Mouse (Mus musculus): Measurements from ENCODE around the gene Mpp6. TPM values are rescaled to one million over a fixed set of nuclear protein-coding genes. Genes with fewer than 3 reads are reported as not detected.

Gene Mpp6
- polyA plus RNA-seq (2015; fragmentation: Nextera tagmentation; extraction: Ambion mirVana) = 36.2 and 37.4 TPM in 2 replicates

DNA sequence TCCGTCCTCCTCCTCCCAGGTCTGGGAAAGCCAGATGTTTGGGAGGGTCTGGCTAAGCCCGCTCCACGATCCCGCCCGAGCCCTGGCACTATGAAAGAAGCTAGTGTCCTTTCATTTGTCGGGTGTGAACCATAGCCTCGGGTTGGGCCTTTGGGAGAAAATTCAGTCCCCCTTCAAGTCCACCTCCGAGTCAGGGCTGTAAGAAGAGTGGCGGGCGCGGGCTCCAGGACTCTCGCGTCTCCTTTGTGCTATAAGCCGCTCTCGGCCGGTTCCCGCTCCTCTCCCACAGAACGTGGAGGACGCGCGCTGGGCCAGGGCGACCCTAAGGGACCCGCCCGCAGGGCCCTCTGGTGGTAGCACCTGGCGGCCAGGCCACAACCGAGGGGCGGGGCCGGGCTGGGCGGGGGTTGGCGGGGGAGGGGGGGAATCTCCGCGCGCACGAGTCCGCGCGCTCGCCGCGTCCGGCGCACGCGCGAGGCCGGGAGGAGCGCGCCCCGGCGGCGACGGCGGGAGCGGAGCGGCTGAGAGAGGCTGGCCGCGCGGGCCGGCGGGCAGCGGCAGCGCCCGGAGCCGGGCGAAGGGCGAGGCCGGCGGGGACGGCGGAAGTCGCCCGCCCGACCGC is at the start of gene Mpp6:
TSS of gene Mpp6 (plus strand) at position 485 of the 622 bp plus-strand sequence.
- under 1% methylated on average over 65 of the region's 74 CpGs for WGBS (ENCODE audit: insufficient replicate concordance)
- Histone ChIP-seq H3K9me3 (replicated peaks; ENCODE audit: control insufficient read depth, low read length) (no peaks in the 10 kb centered on the region), H3K9ac (ENCODE audit: low read depth, low read length) (peak within 1 kb of the TSS; percentile 73), H3K4me3 (ENCODE audit: low read depth, low read length) (peak within 1 kb of the TSS; percentile 80), H3K27me3 (ENCODE audit: control insufficient read depth, insufficient read depth, low read depth, low read length) (peaks cover 21% of the 10 kb centered on the region), H3K4me2 (ENCODE audit: low read depth, low read length) (peak within 1 kb of the TSS; percentile 71), H3K36me3 (ENCODE audit: control insufficient read depth, insufficient read depth) (no peaks in the 10 kb centered on the region), H3K4me1 (ENCODE audit: control insufficient read depth, low read depth, low read length) (no peaks in the 10 kb centered on the region; the same call in none of the 2 replicates), H3K27ac (ENCODE audit: low read length) (peak within 1 kb of the TSS; percentile 82)
- peak; percentile 81 for ATAC-seq (ENCODE audit: low read depth)

DNA sequence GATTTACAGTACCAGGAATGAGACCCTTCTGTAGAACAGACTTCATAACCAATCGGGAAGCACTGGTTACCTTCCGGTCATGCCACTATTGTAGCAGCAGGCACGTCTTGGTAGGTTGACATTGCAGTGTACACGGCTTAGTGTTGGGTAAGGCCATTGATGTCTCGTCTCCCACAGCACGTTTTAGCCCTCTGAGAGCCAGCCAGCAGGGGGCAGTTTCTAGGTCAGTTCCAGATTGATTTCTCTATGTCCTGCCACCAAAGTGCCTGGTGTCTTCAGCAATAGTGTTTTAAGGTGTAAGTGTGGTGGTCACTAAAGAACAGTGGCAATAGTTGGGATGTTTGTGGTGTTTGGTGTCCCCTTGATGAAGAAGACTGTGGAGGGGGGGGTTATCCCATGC is 43.9 kb upstream of the Mpp6 start:
- H3K27ac ChIP-seq (ENCODE audit: low read length) = no peak overlapping the region
- H3K36me3 ChIP-seq (ENCODE audit: control insufficient read depth, insufficient read depth) = no peaks in the 10 kb centered on the region
- H3K9ac ChIP-seq (ENCODE audit: low read depth, low read length) = no peak overlapping the region
- no peak overlapping the region for H3K4me3 ChIP-seq (ENCODE audit: low read depth, low read length)
- ATAC-seq (ENCODE audit: low read depth) = no peak
- no peaks in the 10 kb centered on the region for H3K9me3 ChIP-seq (replicated peaks; ENCODE audit: control insufficient read depth, low read length)
- WGBS (ENCODE audit: insufficient replicate concordance) = 59% methylated on average over 6 of the region's 6 CpGs
- H3K4me2 ChIP-seq (ENCODE audit: low read depth, low read length) = no peak overlapping the region
- H3K27me3 ChIP-seq (ENCODE audit: control insufficient read depth, insufficient read depth, low read depth, low read length) = no peaks in the 10 kb centered on the region
- no peaks in the 10 kb centered on the region for H3K4me1 ChIP-seq (ENCODE audit: control insufficient read depth, low read depth, low read length)

DNA sequence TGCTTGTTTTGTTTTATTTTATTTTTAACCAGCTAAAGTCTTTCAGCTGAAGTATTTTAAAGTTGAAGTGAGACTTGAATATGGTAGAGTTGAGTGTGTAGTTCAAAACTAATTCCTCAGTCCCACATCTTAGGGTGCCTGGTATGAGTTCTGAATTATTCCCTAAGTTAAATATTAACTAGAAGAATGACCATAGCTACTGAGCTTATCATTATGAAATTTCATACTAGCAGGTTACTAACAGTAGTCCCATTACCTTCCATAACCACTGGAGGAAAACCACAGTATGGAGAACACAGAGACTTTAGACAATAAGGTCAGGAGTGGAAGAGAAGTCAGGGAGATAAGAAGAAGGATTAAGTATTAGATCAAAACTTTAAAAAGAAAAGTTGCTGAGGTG is 41.6 kb upstream of the Mpp6 start:
- Histone ChIP-seq H3K36me3 (ENCODE audit: control insufficient read depth, insufficient read depth) (no peaks in the 10 kb centered on the region), H3K27ac (ENCODE audit: low read length) (no peak overlapping the region), H3K4me2 (ENCODE audit: low read depth, low read length) (no peak overlapping the region), H3K27me3 (ENCODE audit: control insufficient read depth, insufficient read depth, low read depth, low read length) (no peaks in the 10 kb centered on the region), H3K4me1 (ENCODE audit: control insufficient read depth, low read depth, low read length) (no peaks in the 10 kb centered on the region), H3K9me3 (replicated peaks; ENCODE audit: control insufficient read depth, low read length) (no peaks in the 10 kb centered on the region), H3K9ac (ENCODE audit: low read depth, low read length) (no peak overlapping the region), H3K4me3 (ENCODE audit: low read depth, low read length) (no peak overlapping the region)
- no peak for ATAC-seq (ENCODE audit: low read depth)

DNA sequence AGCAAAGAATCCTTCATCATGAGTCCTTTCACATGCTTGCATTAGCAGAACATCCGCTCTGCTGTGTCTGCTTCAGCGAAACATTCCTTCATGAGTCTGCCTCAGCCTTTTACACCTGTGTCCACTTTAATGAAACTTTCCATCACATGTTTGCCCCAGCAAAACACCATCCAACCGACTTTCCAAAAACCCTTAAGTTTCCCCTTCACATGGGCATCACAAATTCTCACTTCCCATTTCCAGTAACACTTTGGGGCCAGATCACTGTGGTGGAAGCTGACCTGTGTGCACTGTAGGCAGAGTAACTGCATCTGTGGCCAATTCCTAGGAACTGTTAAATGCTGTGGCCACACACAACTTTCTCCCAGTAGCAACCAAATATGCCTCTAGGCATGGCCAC is 34.8 kb upstream of the Mpp6 start:
- H3K9me3 ChIP-seq (replicated peaks; ENCODE audit: control insufficient read depth, low read length) = no peaks in the 10 kb centered on the region
- no peak for ATAC-seq (ENCODE audit: low read depth)
- H3K36me3 ChIP-seq (ENCODE audit: control insufficient read depth, insufficient read depth) = no peaks in the 10 kb centered on the region
- H3K4me3 ChIP-seq (ENCODE audit: low read depth, low read length) = no peak overlapping the region
- H3K27ac ChIP-seq (ENCODE audit: low read length) = no peak overlapping the region
- H3K4me2 ChIP-seq (ENCODE audit: low read depth, low read length) = no peak overlapping the region
- H3K27me3 ChIP-seq (ENCODE audit: control insufficient read depth, insufficient read depth, low read depth, low read length) = no peaks in the 10 kb centered on the region
- 59% methylated on average over 3 of the region's 3 CpGs for WGBS (ENCODE audit: insufficient replicate concordance)
- no peaks in the 10 kb centered on the region for H3K4me1 ChIP-seq (ENCODE audit: control insufficient read depth, low read depth, low read length)
- no peak overlapping the region for H3K9ac ChIP-seq (ENCODE audit: low read depth, low read length)

DNA sequence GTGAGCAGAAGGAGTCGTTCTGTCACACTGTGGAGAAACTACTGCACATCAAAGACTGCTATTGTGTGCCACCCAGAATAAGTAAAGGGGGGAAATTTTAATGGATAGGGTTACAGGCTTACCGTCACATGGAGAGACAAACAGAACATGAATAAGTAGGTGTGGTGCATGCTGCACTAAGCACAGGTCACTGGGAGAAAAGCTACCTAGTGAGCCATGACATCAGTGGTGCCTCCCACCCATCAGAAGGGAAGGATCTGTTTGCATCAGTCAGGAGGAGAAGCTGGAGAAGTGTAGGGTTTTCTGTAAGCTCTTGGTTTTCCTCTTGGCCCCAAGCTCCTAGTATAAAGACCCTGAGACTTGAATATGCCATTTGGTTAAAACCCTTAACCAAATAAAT is 33.6 kb upstream of the Mpp6 start:
- Histone ChIP-seq H3K36me3 (ENCODE audit: control insufficient read depth, insufficient read depth) (no peaks in the 10 kb centered on the region), H3K9me3 (replicated peaks; ENCODE audit: control insufficient read depth, low read length) (no peaks in the 10 kb centered on the region), H3K27me3 (ENCODE audit: control insufficient read depth, insufficient read depth, low read depth, low read length) (no peaks in the 10 kb centered on the region), H3K27ac (ENCODE audit: low read length) (no peak overlapping the region), H3K4me3 (ENCODE audit: low read depth, low read length) (no peak overlapping the region), H3K9ac (ENCODE audit: low read depth, low read length) (no peak overlapping the region), H3K4me1 (ENCODE audit: control insufficient read depth, low read depth, low read length) (no peaks in the 10 kb centered on the region), H3K4me2 (ENCODE audit: low read depth, low read length) (no peak overlapping the region)
- WGBS (ENCODE audit: insufficient replicate concordance) = 66% methylated on average over 2 of the region's 2 CpGs
- no peak for ATAC-seq (ENCODE audit: low read depth)

DNA sequence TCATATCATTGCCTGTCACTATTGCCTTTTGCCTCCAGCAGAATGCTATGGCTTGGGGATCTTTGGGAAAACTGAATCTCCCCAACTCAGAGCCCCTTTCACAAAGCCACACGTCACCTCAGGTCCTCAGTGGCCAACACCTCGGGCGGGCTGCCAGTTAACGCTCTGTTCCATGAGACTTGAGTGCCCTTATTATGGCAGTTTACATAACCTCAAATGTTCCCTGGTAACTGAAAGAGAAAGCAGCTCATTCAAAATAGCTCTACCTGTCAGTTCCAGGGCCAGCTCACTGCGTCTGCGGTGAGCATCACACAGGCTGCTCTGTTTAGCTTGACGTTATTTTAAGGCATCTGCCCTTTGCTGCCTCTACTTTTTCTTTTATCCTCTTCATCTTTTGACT is 29.6 kb upstream of the Mpp6 start:
- H3K4me1 ChIP-seq (ENCODE audit: control insufficient read depth, low read depth, low read length) = no peaks in the 10 kb centered on the region
- no peak overlapping the region for H3K9ac ChIP-seq (ENCODE audit: low read depth, low read length)
- ATAC-seq (ENCODE audit: low read depth) = no peak
- no peaks in the 10 kb centered on the region for H3K27me3 ChIP-seq (ENCODE audit: control insufficient read depth, insufficient read depth, low read depth, low read length)
- H3K27ac ChIP-seq (ENCODE audit: low read length) = no peak overlapping the region
- no peak overlapping the region for H3K4me3 ChIP-seq (ENCODE audit: low read depth, low read length)
- H3K4me2 ChIP-seq (ENCODE audit: low read depth, low read length) = no peak overlapping the region
- H3K9me3 ChIP-seq (replicated peaks; ENCODE audit: control insufficient read depth, low read length) = no peaks in the 10 kb centered on the region
- H3K36me3 ChIP-seq (ENCODE audit: control insufficient read depth, insufficient read depth) = no peaks in the 10 kb centered on the region
- WGBS (ENCODE audit: insufficient replicate concordance) = 78% methylated on average over 7 of the region's 7 CpGs

DNA sequence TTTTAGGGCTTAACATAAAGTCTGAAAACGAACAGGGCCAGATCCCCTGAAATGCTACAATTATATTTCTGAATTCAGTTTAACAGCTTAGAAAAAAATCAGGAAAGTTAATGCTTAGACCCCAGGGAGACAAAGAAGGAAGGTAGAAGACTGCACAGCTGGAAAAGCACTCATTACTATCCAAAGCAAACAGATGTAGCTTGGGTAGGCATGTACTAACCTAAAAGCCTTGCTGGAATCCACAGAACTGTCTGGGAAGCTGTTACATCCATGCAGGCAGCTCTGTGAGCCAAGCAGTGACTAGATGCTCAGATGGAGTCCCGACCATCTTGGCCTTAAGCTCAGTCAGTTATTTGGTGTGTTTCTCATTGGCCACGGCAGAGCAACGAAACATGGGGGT is 24.8 kb upstream of the Mpp6 start:
- Histone ChIP-seq H3K9ac (ENCODE audit: low read depth, low read length) (no peak overlapping the region), H3K4me1 (ENCODE audit: control insufficient read depth, low read depth, low read length) (no peaks in the 10 kb centered on the region), H3K36me3 (ENCODE audit: control insufficient read depth, insufficient read depth) (no peaks in the 10 kb centered on the region), H3K4me2 (ENCODE audit: low read depth, low read length) (no peak overlapping the region), H3K9me3 (replicated peaks; ENCODE audit: control insufficient read depth, low read length) (no peaks in the 10 kb centered on the region), H3K27ac (ENCODE audit: low read length) (no peak overlapping the region), H3K27me3 (ENCODE audit: control insufficient read depth, insufficient read depth, low read depth, low read length) (no peaks in the 10 kb centered on the region), H3K4me3 (ENCODE audit: low read depth, low read length) (no peak overlapping the region)
- WGBS (ENCODE audit: insufficient replicate concordance) = 49% methylated on average over 4 of the region's 4 CpGs
- no peak for ATAC-seq (ENCODE audit: low read depth)

DNA sequence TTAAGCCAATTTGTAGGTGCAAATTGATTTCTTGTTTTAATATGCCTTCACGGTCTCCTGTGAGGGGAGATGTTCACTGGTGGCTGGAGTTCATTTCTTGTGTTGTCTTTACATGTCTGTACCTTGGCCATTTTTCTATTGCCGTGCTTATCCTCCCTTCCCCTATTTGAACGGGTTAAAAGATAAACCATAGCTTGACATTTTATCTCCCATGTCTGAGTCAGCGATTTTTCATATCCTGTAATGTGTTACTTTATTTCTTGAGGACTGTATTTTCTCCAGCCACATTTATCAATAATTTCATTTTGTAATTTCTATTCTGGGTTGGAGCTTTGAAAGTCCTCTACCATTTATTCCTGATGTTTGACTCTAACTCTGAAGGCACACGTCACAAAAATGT is 20.7 kb upstream of the Mpp6 start:
- Histone ChIP-seq H3K27ac (ENCODE audit: low read length) (no peak overlapping the region), H3K36me3 (ENCODE audit: control insufficient read depth, insufficient read depth) (no peaks in the 10 kb centered on the region), H3K4me3 (ENCODE audit: low read depth, low read length) (no peak overlapping the region), H3K4me2 (ENCODE audit: low read depth, low read length) (no peak overlapping the region), H3K4me1 (ENCODE audit: control insufficient read depth, low read depth, low read length) (no peaks in the 10 kb centered on the region), H3K27me3 (ENCODE audit: control insufficient read depth, insufficient read depth, low read depth, low read length) (no peaks in the 10 kb centered on the region), H3K9ac (ENCODE audit: low read depth, low read length) (no peak overlapping the region), H3K9me3 (replicated peaks; ENCODE audit: control insufficient read depth, low read length) (no peaks in the 10 kb centered on the region)
- WGBS (ENCODE audit: insufficient replicate concordance) = 37% methylated on average over 5 of the region's 5 CpGs
- no peak for ATAC-seq (ENCODE audit: low read depth)

DNA sequence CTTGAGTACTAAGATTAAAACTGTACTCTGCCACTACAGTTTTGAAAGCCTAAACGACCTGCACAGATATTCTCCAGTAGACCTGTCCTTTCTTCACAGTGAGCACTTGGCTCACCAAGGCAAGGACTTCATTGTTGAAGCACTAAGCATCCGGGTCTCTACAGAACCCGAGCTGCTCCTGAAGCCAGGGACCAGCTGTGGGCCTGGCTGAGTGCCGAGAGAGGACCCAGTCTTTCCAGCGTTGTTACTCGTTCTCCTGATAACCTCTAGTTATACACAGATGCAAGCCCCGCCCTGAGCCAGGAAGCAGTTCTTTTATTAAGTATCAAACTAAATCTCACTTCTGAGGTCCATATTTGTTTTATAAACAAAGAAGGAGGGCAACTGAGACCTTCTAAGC is 19.8 kb upstream of the Mpp6 start:
- Histone ChIP-seq H3K36me3 (ENCODE audit: control insufficient read depth, insufficient read depth) (no peaks in the 10 kb centered on the region), H3K27ac (ENCODE audit: low read length) (no peak overlapping the region), H3K9ac (ENCODE audit: low read depth, low read length) (no peak overlapping the region), H3K4me1 (ENCODE audit: control insufficient read depth, low read depth, low read length) (no peaks in the 10 kb centered on the region), H3K4me3 (ENCODE audit: low read depth, low read length) (no peak overlapping the region), H3K9me3 (replicated peaks; ENCODE audit: control insufficient read depth, low read length) (no peaks in the 10 kb centered on the region), H3K4me2 (ENCODE audit: low read depth, low read length) (no peak overlapping the region), H3K27me3 (ENCODE audit: control insufficient read depth, insufficient read depth, low read depth, low read length) (no peaks in the 10 kb centered on the region)
- no peak for ATAC-seq (ENCODE audit: low read depth)
- WGBS (ENCODE audit: insufficient replicate concordance) = 46% methylated on average over 7 of the region's 7 CpGs

Data from liver, embryonic 16.5 days (tissue).